Mouse (Mus musculus) testis, adult 2 months (tissue): Measurements from ENCODE around the gene Uri1. TPM values are rescaled to one million over a fixed set of nuclear protein-coding genes. Genes with fewer than 3 reads are reported as not detected.

Source experiments
- H3K27ac ChIP-seq: fragments of 200-500 bp; 2 replicates; pipeline ENCODE4 v1.5.1; 2012; ENCODE audit warnings: low read depth, low read length; ENCODE audit not compliant: control insufficient read depth, insufficient read depth
- H3K27me3 ChIP-seq: fragments of 200-500 bp; 2 replicates; pipeline ENCODE4 v1.6.1; 2012; ENCODE audit warnings: mild to moderate bottlenecking, low read length, moderate library complexity; ENCODE audit not compliant: control insufficient read depth, insufficient read depth
- H3K36me3 ChIP-seq: fragments of 200-500 bp; 2 replicates; pipeline ENCODE4 v1.6.1; 2012; ENCODE audit warnings: mild to moderate bottlenecking, low read length; ENCODE audit not compliant: control insufficient read depth, insufficient read depth
- H3K4me1 ChIP-seq: fragments of 200-500 bp; 2 replicates; pipeline ENCODE4 v1.6.1; 2012; ENCODE audit warnings: low read length; ENCODE audit not compliant: control insufficient read depth, insufficient read depth
- H3K4me3 ChIP-seq: fragments of 200-500 bp; 2 replicates; pipeline ENCODE4 v1.5.1; 2012; ENCODE audit warnings: low read depth, mild to moderate bottlenecking, low read length, moderate library complexity, mixed read lengths; ENCODE audit not compliant: control insufficient read depth
- CTCF ChIP-seq: fragments of 200-500 bp; IDR thresholded peaks from 2 replicates; pipeline ENCODE4 v1.5.1; 2012; ENCODE audit warnings: low read depth, mild to moderate bottlenecking, inconsistent platforms, low read length, moderate library complexity; ENCODE audit not compliant: control insufficient read depth, insufficient read depth, insufficient replicate concordance
- POLR2A ChIP-seq: fragments of 200-500 bp; IDR thresholded peaks from 2 replicates; pipeline ENCODE4 v1.6.1; 2012; ENCODE audit warnings: low read depth, mild to moderate bottlenecking, inconsistent platforms, low read length, moderate library complexity; ENCODE audit not compliant: control insufficient read depth
- polyA plus RNA-seq: library from polyadenylated mRNA; depleted of rRNA; stranded (reverse); fragments of >200 nt; gene quantifications from 2 replicates; pipeline ENCODE4 v1.2.3, GENCODE M21; 2012

The Uri1 gene
- polyA plus RNA-seq, 1 experiment: 50.4 TPM

GRCm38 (mm10) chr7:38012811-38013210 is 10.5 kb downstream of the Uri1 start:
- Histone ChIP-seq H3K36me3 (no peaks in the 10 kb centered on the region), H3K27me3 (no peaks in the 10 kb centered on the region), H3K4me1 (no peaks in the 10 kb centered on the region), H3K27ac (no peak overlapping the region), H3K4me3 (no peak overlapping the region)
- TF ChIP-seq CTCF (no peak), POLR2A (no peak)

- no peak overlapping the region for H3K27ac ChIP-seq
- H3K27me3 ChIP-seq: no peaks in the 10 kb centered on the region
- H3K36me3 ChIP-seq: no peaks in the 10 kb centered on the region
- TF ChIP-seq CTCF: no peak
- no peak for TF ChIP-seq POLR2A
- H3K4me3 ChIP-seq: no peak overlapping the region
- no peaks in the 10 kb centered on the region for H3K4me1 ChIP-seq
Measured at GRCm38 (mm10) chr7:38008359-38008758, 15.0 kb downstream of the Uri1 start.

GRCm38 (mm10) chr7:38002451-38002850 is 20.9 kb downstream of the Uri1 start:
- Histone ChIP-seq H3K27me3 (no peaks in the 10 kb centered on the region), H3K36me3 (no peaks in the 10 kb centered on the region), H3K4me3 (no peak overlapping the region), H3K4me1 (no peaks in the 10 kb centered on the region), H3K27ac (no peak overlapping the region)
- TF ChIP-seq POLR2A (no peak), CTCF (no peak)

- no peaks in the 10 kb centered on the region for H3K27me3 ChIP-seq
- TF ChIP-seq POLR2A: no peak
- TF ChIP-seq CTCF: no peak
- H3K36me3 ChIP-seq: no peaks in the 10 kb centered on the region
- no peaks in the 10 kb centered on the region for H3K4me1 ChIP-seq
- no peak overlapping the region for H3K4me3 ChIP-seq
- no peak overlapping the region for H3K27ac ChIP-seq
Measured at GRCm38 (mm10) chr7:37999691-38000090, 23.7 kb downstream of the Uri1 start.

- TF ChIP-seq CTCF: no peak
- TF ChIP-seq POLR2A: no peak
- no peaks in the 10 kb centered on the region for H3K27me3 ChIP-seq
- H3K4me1 ChIP-seq: no peaks in the 10 kb centered on the region
- no peak overlapping the region for H3K27ac ChIP-seq
- no peaks in the 10 kb centered on the region for H3K36me3 ChIP-seq
- H3K4me3 ChIP-seq: no peak overlapping the region
Measured at GRCm38 (mm10) chr7:37992861-37993260, 30.5 kb downstream of the Uri1 start.

GRCm38 (mm10) chr7:37984866-37985265 is 38.5 kb downstream of the Uri1 start:
- Histone ChIP-seq H3K4me3 (no peak overlapping the region), H3K4me1 (no peaks in the 10 kb centered on the region), H3K27ac (no peak overlapping the region), H3K36me3 (no peaks in the 10 kb centered on the region; the same call in 1 of the 2 replicates), H3K27me3 (no peaks in the 10 kb centered on the region)
- TF ChIP-seq POLR2A: no peak
- no peak for TF ChIP-seq CTCF

- Histone ChIP-seq H3K27ac (no peak overlapping the region), H3K4me3 (no peak overlapping the region), H3K27me3 (no peaks in the 10 kb centered on the region), H3K4me1 (no peaks in the 10 kb centered on the region), H3K36me3 (no peaks in the 10 kb centered on the region; the same call in 1 of the 2 replicates)
- TF ChIP-seq POLR2A (no peak), CTCF (no peak)
Measured at GRCm38 (mm10) chr7:37983471-37983870, 39.9 kb downstream of the Uri1 start.

- no peaks in the 10 kb centered on the region for H3K4me1 ChIP-seq
- no peak overlapping the region for H3K27ac ChIP-seq
- no peaks in the 10 kb centered on the region; the same call in 1 of the 2 replicates for H3K36me3 ChIP-seq
- H3K4me3 ChIP-seq: no peak overlapping the region
- TF ChIP-seq CTCF (no peak), POLR2A (no peak)
- no peaks in the 10 kb centered on the region for H3K27me3 ChIP-seq
Measured at GRCm38 (mm10) chr7:37979729-37980128, 43.6 kb downstream of the Uri1 start.
